28 mouse cellular contexts compared by ENCODE assay signal in genomic region chr3:29806046-29806445, GRCm38 (mm10).
DNase-seq lines count a peak whose midpoint lies in the region; ATAC-seq lines count a peak whose summit lies in the region.
"Had no signal": no experiment of that assay in that cellular context is flagged by ENCODE, and none has a peak within 500 bp of the region (broad histone marks: within the 10 kb centered on the region; RNA-seq: fewer than 3 reads in every experiment).

No protein-coding gene starts in this region.

- 86% methylated on average over 2 of the region's 2 CpGs for WGBS in forebrain, embryonic 13.5 days

- no peaks in the 10 kb centered on the region for H3K27me3 ChIP-seq in forebrain, embryonic 13.5 days
- H3K27me3 ChIP-seq: CH12.LX; heart, embryonic 13.5 days had no signal

- DNase-seq in gastrocnemius, postnatal 10 days, result peak; percentile 5
- DNase-seq in gastrocnemius, adult 8-10 months (ENCODE audit: low spot score in 2 of 2), result no peak
- peak; percentile 68 for DNase-seq in 3T3-L1 (ENCODE audit: low read depth, low spot score)
- DNase-seq in Muller cell, postnatal 12 days (ENCODE audit: inconsistent ontology term), result peak; percentile 19
- no peak for DNase-seq in thymus, postnatal 25 days
- DNase-seq: adrenal gland, postnatal 14 days; cerebellum, adult 11 months; cerebellum, adult 2 months; cerebellum, adult 9-11 months; forebrain, postnatal 0 days; gastrocnemius, adult 2 months; gastrocnemius, postnatal 36 days; heart, adult 2 months; heart, postnatal 14 days; heart, postnatal 4 days; kidney, adult 18-20 months had no signal

- H3K4me2 ChIP-seq in forebrain, embryonic 13.5 days, result no peak overlapping the region
- H3K4me2 ChIP-seq: heart, embryonic 13.5 days; hindbrain, embryonic 14.5 days had no signal

- H3K27ac ChIP-seq in forebrain, embryonic 13.5 days, result no peak overlapping the region
- H3K27ac ChIP-seq: forebrain, embryonic 10.5 days; gastrocnemius, adult 2 months; heart, adult 2 months; heart, embryonic 10.5 days; heart, embryonic 13.5 days; hindbrain, embryonic 14.5 days; hindbrain, postnatal 0 days had no signal

- no peak overlapping the region for H3K9ac ChIP-seq in forebrain, embryonic 13.5 days
- H3K9ac ChIP-seq: forebrain, postnatal 0 days; heart, embryonic 13.5 days; hindbrain, embryonic 14.5 days had no signal

- no peaks in the 10 kb centered on the region for H3K36me3 ChIP-seq in forebrain, embryonic 13.5 days (ENCODE audit: poor library complexity, severe bottlenecking)
- H3K36me3 ChIP-seq: forebrain, embryonic 10.5 days; G1E; heart, embryonic 10.5 days; heart, embryonic 13.5 days had no signal

- no peaks in the 10 kb centered on the region for H3K4me1 ChIP-seq in forebrain, embryonic 13.5 days
- H3K4me1 ChIP-seq: heart, embryonic 10.5 days; heart, embryonic 13.5 days had no signal

- no peak overlapping the region for H3K4me3 ChIP-seq in forebrain, embryonic 13.5 days
- H3K4me3 ChIP-seq: forebrain, embryonic 10.5 days; gastrocnemius, adult 2 months; heart, adult 2 months; heart, embryonic 10.5 days; heart, embryonic 13.5 days had no signal

- ATAC-seq in forebrain, embryonic 13.5 days, result no peak
- ATAC-seq: activated CD4-positive, CD25-positive, alpha-beta regulatory T cell, adult 4 months; forebrain, embryonic 14.5 days; forebrain, postnatal 0 days; hindbrain, postnatal 0 days; inflammation-experienced regulatory T-cells, adult 6 months; intestine, embryonic 16.5 days had no signal

- H3K9me3 ChIP-seq in forebrain, embryonic 13.5 days (replicated peaks), result no peaks in the 10 kb centered on the region
- H3K9me3 ChIP-seq: forebrain, embryonic 10.5 days; G1E; heart, embryonic 10.5 days; heart, embryonic 13.5 days had no signal

Comparison
In these comparisons a context has a peak if more than half of its experiments do, and no peak if none do; other contexts are left out.
1. DNase-seq: peak in gastrocnemius, postnatal 10 days (single experiment), 3T3-L1 (single experiment) and Muller cell, postnatal 12 days (single experiment); none in gastrocnemius, adult 8-10 months (0 of 2) and thymus, postnatal 25 days (single experiment).